Mouse (Mus musculus): Measurements from ENCODE around the gene Olfr671.
"Not testable (repeated sequence)": the region's sequence is repeated elsewhere in the genome, so short reads cannot be mapped to it uniquely, and the experiment has no call there.

Olfr671 gene

GRCm38 (mm10) chr7:104979026-104979425 is at the start of gene Olfr671:
TSS of gene Olfr671 (minus strand) at chr7:104979126.
- CTCF ChIA-PET: no interaction called here

GRCm38 (mm10) chr7:105028360-105028759 is 49.4 kb upstream of the Olfr671 start, which contains the start of gene Olfr675:
TSS of gene Olfr675 (minus strand) at chr7:105028460.
- CTCF ChIA-PET: no interaction called here

DNA sequence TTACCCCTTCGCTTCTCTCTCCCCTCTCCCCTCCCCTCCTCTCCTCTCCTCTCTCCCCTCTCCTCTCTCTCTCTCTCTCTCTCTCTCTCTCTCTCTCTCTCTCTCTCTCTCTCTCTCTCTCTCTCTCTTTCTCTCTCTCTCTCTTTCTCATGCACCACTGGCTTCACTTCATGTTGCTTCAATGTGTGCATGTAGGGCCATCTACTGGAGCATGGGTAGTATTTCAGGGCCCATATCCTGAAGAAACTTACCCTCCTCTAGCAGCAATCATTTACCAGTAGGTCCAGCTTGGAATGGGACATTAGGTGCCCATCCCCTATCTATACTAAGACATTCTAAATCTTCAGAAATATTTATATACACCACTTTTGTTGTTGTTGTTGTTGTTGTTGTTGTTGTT is 43.6 kb upstream of the Olfr671 start:
- CTCF ChIA-PET: no interaction called here

DNA sequence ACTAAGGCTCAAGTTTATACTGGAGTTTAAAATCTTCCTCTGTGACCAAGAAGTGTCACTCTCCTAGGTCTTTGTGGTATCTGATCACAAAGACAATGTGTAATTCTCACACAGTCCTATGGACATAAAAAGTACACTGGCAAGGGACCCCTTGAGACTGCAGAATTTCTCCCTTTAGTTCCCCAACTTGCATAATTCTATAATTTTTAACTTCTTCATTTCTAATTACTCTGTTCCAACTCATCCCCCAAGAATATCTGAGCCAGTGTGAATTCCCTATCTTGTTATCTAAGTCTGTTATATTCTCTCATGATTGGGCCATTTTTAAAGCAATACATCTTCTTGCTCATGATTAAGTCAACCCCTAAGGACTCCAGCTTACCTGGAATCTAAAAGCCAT is 23.0 kb upstream of the Olfr671 start, which contains the start of gene Olfr672:
Gene Olfr672 (minus strand): TSS at position 101 of the 400 bp plus-strand sequence.
- CTCF ChIA-PET: no interaction called here

DNA sequence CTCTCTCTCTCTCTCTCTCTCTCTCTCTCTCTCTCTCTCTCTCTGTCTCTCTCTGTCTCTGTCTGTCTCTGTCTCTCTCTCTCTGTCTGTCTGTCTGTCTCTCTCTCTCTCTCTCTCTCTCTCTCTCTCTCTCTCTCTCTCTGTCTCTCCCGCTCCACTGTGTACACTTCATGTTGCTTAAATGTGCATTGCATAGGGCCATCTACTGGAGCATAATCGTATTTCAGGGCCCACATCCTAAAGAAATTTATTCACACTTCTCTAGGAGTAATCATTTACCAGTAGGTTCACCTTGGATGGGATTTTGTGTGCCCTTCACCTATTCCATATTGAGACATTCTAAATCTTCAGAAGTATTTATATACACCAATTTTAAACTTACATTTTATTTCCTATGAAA is 6.4 kb downstream of the Olfr671 start:
- CTCF ChIA-PET: not testable (repeated sequence)

DNA sequence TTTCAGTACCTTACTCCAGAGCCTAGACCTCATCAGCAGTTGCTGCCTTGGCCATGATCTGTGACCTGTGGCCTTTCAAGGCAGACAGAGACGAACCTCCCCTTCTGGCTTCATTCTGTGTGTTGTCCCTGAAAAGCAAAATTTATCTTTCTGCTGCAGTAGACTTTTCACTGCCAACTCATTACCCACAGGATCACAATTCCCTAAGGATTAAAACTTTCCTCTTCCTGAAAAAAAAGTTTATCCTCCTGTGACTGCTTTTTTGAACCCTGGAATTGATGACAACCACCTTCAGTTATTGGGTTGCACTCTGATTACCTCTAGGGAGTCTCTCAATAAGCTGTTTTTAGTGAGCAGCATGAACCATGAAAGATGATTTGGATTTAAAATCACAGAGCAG is 16.4 kb downstream of the Olfr671 start, which contains the start of gene Olfr670:
Gene Olfr670 (minus strand): TSS at position 101 of the 400 bp plus-strand sequence.
- CTCF ChIA-PET: no interaction called here

GRCm38 (mm10) chr7:104950234-104950633 is 28.7 kb downstream of the Olfr671 start:
- CTCF ChIA-PET: not testable (repeated sequence)

DNA sequence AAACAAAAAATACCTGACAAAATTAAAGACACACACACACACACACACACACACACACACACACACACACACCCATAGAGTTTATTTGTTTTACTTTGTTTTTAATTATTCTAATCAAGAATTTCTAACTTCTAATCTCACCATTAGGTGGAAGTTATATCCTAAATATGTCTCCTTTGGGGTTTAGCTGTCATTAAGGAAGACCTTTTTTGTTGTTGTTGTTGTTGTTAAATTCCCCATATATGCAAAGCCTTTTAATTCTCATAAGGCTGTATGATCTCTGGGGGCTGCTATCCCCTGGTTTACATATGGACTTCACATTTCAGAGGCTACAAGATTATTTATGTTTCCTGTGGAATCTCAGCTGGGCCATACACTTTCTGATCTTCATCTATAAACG is 45.0 kb downstream of the Olfr671 start, which contains the start of gene Olfr669:
Gene Olfr669 (plus strand): TSS at position 301 of the 400 bp plus-strand sequence.
- CTCF ChIA-PET: no interaction called here

DNA sequence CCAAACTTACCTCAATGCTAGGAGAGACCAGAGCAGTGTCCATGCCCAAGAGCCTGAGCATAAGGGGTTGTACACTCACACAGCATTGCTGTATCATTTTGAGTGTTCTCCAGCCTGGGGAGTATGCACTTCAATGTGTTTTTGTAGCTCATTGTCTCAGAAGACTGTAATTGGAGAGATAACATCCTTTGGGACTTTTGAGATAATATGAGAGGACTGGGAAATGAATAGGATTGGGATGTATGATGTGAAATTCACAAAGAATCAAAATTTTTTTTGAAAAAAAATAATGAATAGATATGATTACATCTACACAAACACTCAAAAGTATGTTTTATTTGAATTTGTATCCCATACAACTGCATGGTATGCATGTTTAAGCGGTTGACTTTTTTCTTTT is 51.0 kb downstream of the Olfr671 start, which contains the start of gene Olfr668:
Gene Olfr668 (minus strand): TSS at position 101 of the 400 bp plus-strand sequence.
- CTCF ChIA-PET: no interaction called here

All from spleen, embryonic (tissue).